Mouse (Mus musculus): ENCODE results near the gene Gm13871.
"Not testable (repeated sequence)": the region's sequence is repeated elsewhere in the genome, so short reads cannot be mapped to it uniquely, and the experiment has no call there.

Gene Gm13871
- long read RNA-seq, experiment 1 = 0 reads
- long read RNA-seq, experiment 2 = 0 reads

DNA sequence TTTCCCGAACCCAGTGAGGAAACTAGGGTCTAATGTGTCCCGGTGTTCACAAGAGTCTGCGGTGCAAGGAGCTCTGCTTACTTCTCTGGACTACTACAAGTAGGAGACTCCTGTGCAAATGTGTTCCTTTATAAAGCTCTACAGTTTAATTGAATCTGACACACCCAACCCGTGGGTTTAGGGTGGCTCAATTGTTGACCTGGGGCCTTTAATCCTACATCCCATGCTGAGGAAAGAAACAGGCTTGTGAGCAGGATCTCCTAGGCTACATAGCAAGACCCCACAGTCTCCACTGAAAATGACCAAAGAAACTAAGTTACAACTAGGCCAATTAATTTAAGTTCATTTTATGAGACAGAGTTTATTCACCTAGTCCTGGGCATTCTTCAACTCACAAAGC lies at the start of gene Gm13871:
Gene Gm13871, minus strand, starts transcription at position 101 of the 400 bp plus-strand sequence.
- intact Hi-C loops (cut with DNase I) = not testable (repeated sequence)

DNA sequence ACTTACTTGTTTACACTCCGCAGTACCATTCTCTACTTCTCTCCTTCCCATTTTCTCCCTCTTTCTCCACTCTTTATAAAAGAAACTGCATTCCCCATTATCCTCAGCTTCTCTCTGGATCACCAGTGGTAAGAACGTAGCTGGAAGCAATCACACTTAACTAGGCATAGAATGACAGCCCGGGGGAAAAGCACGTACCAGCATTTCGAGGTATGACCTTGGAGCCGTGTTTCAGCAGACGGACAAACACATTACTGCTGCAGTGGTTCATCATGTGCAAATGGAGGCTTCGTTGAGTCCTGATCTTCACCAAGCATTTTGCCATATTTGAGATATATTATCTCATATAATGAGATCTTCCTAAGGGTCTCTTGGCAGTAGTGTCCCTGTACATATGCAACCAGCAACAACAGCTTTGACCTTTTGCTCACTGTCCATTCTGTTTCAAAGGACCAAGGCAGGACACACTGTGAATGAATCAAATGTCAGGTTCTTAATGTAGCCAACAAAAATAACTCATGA lies 44.7 kb upstream of the Gm13871 start, which contains the start of gene 2310002L09Rik:
Gene 2310002L09Rik, minus strand, starts transcription at position 472 of the 522 bp plus-strand sequence.
- intact Hi-C loops (cut with DNase I) = no loop called here

DNA sequence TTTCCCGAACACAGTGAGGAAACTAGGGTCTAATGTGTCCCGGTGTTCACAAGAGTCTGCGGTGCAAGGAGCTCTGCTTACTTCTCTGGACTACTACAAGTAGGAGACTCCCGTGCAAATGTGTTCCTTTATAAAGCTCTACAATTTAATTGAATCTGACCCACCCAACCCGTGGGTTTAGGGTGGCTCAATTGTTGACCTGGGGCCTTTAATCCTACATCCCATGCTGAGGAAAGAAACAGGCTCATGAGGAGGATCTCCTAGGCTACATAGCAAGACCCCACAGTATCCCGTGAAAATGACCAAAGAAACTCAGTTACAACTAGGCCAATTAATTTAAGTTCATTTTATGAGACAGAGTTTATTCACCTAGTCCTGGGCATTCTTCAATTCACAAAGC lies 14.9 kb upstream of the Gm13871 start, which contains the start of gene Gm11756:
Gene Gm11756, minus strand, starts transcription at position 101 of the 400 bp plus-strand sequence.
- intact Hi-C loops (cut with DNase I) = not testable (repeated sequence)

DNA sequence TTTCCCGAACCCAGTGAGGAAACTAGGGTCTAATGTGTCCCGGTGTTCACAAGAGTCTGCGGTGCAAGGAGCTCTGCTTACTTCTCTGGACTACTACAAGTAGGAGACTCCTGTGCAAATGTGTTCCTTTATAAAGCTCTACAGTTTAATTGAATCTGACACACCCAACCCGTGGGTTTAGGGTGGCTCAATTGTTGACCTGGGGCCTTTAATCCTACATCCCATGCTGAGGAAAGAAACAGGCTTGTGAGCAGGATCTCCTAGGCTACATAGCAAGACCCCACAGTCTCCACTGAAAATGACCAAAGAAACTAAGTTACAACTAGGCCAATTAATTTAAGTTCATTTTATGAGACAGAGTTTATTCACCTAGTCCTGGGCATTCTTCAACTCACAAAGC lies 14.7 kb downstream of the Gm13871 start, which contains the start of gene Gm11757:
Gene Gm11757, minus strand, starts transcription at position 101 of the 400 bp plus-strand sequence.
- intact Hi-C loops (cut with DNase I) = not testable (repeated sequence)

DNA sequence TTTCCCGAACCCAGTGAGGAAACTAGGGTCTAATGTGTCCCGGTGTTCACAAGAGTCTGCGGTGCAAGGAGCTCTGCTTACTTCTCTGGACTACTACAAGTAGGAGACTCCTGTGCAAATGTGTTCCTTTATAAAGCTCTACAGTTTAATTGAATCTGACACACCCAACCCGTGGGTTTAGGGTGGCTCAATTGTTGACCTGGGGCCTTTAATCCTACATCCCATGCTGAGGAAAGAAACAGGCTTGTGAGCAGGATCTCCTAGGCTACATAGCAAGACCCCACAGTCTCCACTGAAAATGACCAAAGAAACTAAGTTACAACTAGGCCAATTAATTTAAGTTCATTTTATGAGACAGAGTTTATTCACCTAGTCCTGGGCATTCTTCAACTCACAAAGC lies 29.6 kb downstream of the Gm13871 start, which contains the start of gene Gm11758:
Gene Gm11758, minus strand, starts transcription at position 101 of the 400 bp plus-strand sequence.
- intact Hi-C loops (cut with DNase I) = not testable (repeated sequence)

Data from adrenal gland (tissue).